Mouse (Mus musculus) megakaryocyte, embryonic 14.5 days (primary cell): ENCODE measurements at regions not wholly inside any gene's neighbourhood (a gene's known extent, or its start where the extent isn't known, plus 50 kb on each side); places are given as distances from the start of the nearest gene placed in this dataset.

ENCODE experiments used
- H3K27me3 ChIP-seq: replicated peaks from 2 replicates; pipeline ENCODE3; 2012; ENCODE audit warnings: inconsistent platforms
- H3K36me3 ChIP-seq: replicated peaks from 2 replicates; pipeline ENCODE3; 2012; ENCODE audit warnings: low read length, inconsistent platforms, mixed read lengths
- H3K4me1 ChIP-seq: 2 replicates; pipeline ENCODE4 v1.6.1; 2012; ENCODE audit warnings: inconsistent platforms
- H3K4me3 ChIP-seq: replicated peaks from 2 replicates; pipeline ENCODE3; 2012; ENCODE audit warnings: moderate library complexity, mild to moderate bottlenecking, inconsistent platforms
- H3K9me3 ChIP-seq: 2 replicates; pipeline ENCODE4 v1.6.1; 2012; ENCODE audit warnings: inconsistent platforms
- FLI1 ChIP-seq: IDR thresholded peaks from 2 replicates; pipeline ENCODE4 v1.6.1; 2012; ENCODE audit warnings: low read length, inconsistent platforms, mixed read lengths
- GATA1 ChIP-seq: IDR thresholded peaks from 3 replicates; pipeline ENCODE4 v1.6.1; 2012; ENCODE audit warnings: mixed read lengths, low read length, inconsistent platforms, borderline replicate concordance

GRCm38 (mm10) chr12:105274866-105275265, 52.3 kb upstream of the Tcl1 start:
- H3K9me3 ChIP-seq: peaks cover 28% of the 10 kb centered on the region
- no peak for TF ChIP-seq FLI1
- no peak for TF ChIP-seq GATA1
- no peaks in the 10 kb centered on the region for H3K4me1 ChIP-seq
- no peak overlapping the region for H3K4me3 ChIP-seq
- no peaks in the 10 kb centered on the region for H3K36me3 ChIP-seq
- no peaks in the 10 kb centered on the region for H3K27me3 ChIP-seq

DNA sequence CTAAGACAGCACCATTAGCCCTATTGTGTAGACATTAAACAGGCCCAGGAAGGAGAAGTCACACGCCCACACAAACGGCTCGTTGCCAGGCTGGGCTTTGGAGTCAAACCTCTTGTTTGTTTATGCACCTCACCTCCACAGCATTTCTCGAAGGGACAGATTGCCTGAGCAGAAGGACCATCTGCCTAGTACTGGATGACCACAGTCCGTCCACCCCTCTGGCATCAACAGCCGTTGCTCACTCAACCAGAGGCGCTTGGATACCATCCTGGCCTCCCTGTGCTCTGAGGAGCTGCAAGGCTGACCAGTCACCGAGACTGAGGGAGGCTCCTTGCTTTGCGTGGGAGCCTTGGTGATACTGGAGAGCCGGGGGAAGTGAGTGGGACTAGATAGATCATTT, 53.6 kb upstream of the Tunar start:
- no peaks in the 10 kb centered on the region for H3K36me3 ChIP-seq
- H3K4me1 ChIP-seq: no peaks in the 10 kb centered on the region
- no peaks in the 10 kb centered on the region for H3K27me3 ChIP-seq
- no peak for TF ChIP-seq GATA1
- no peak for TF ChIP-seq FLI1
- no peak overlapping the region for H3K4me3 ChIP-seq
- peaks cover 33% of the 10 kb centered on the region for H3K9me3 ChIP-seq

DNA sequence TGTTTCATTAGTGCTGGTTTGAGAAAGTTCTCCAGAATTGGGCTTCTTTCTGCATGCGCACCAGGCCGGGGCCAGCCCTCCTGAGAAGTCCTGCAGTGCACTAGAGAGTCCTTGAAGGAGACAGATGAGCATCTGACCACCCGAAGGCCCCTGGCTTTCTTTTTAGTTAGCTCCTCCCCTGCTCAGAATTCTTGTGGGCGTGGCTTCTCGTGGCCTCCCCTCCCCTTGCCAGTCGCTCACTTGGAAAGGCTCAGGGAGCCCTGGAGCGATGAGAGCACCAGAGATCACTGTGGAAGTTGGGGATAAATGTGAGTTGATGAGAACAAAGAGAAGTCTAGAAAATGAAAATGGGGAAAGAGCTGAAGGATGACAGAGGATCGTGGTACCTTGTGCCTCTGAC, 52.6 kb upstream of the Tunar start:
- TF ChIP-seq FLI1: no peak
- no peak for TF ChIP-seq GATA1
- H3K4me3 ChIP-seq: no peak overlapping the region
- H3K36me3 ChIP-seq: no peaks in the 10 kb centered on the region
- H3K27me3 ChIP-seq: no peaks in the 10 kb centered on the region
- H3K9me3 ChIP-seq: peaks cover 40% of the 10 kb centered on the region
- no peaks in the 10 kb centered on the region for H3K4me1 ChIP-seq

GRCm38 (mm10) chr12:105282091-105282490, 51.6 kb upstream of the Tunar start:
- no peaks in the 10 kb centered on the region for H3K36me3 ChIP-seq
- no peaks in the 10 kb centered on the region for H3K27me3 ChIP-seq
- TF ChIP-seq FLI1 (no peak), GATA1 (no peak)

More at GRCm38 (mm10) chr12:105282091-105282490, 51.6 kb upstream of the Tunar start:
- Histone ChIP-seq H3K4me3 (no peak overlapping the region), H3K9me3 (peaks cover 50% of the 10 kb centered on the region), H3K4me1 (no peaks in the 10 kb centered on the region)
